Mouse (Mus musculus) brain, adult 2 months (tissue): ENCODE results near the gene Gls2.
"Not testable (repeated sequence)": the region's sequence is repeated elsewhere in the genome, so short reads cannot be mapped to it uniquely, and the experiment has no call there.

Experiments used
- DNase-seq: peaks from one replicate; pipeline ENCODE4 v3.0.0; 2011; ENCODE audit warnings: low read depth, low spot score

Gene Gls2

DNA sequence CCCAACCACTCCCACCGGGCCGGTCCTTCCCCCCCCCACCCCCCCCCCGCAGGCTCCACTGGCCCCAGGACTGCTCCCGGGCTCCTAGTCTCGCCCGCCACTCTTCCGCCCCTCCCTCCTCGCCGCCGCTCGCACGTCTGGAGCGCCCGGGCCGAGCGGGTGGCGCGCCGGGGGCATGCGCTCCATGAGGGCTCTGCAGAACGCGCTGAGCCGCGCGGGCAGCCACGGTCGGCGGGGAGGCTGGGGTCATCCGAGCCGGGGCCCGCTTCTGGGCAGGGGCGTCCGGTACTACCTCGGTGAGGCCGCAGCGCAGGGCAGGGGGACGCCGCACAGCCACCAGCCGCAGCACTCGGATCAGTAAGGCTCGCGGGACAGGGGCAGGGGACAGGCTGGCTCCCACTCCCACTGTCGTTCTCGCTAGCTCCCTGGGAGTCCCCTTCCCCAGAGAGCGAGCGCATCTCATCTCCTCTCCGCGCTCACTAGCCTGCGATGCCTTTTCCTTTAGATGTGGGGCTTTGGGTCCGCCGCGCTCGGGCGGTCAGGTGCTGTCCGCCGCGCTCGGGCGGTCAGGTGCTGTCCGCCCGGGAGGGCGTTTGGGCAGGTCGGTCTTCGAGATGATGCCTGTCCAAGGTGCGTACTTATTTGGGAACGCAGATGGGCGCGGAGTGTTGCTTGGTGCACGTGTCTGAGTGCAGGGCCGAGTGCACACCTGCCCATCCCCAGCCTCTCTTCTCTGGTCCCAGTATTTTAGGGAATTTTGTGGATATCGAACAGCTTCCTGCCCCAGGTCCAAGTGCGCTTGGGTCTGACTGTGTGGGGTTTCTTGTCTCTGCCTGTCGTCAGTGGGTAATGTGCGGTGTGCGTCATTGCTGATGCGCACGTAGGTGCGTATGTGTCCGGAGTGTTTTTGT lies 549 bp downstream of the Gls2 start:
- peak; percentile 92 for DNase-seq

DNA sequence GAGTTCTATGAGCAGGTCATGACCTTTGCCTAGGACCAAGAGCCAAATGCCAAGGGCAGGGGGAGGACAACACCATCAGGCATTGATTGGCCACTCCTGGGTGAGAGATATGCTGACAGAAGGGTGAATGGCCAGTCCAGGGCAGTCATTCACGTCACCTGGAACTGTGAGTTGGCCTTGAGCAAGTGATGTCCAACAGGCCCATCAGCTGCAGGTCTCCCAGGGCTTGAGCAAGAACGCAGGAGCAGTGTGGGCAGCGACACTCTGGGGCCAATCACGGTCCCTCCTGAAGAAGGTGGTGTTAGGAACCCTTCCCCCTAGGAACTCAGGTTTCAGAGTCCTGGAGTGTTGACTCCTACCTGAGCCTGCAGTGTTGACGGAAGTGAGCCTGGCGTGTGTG lies 7.6 kb downstream of the Gls2 start:
- DNase-seq, result no peak

DNA sequence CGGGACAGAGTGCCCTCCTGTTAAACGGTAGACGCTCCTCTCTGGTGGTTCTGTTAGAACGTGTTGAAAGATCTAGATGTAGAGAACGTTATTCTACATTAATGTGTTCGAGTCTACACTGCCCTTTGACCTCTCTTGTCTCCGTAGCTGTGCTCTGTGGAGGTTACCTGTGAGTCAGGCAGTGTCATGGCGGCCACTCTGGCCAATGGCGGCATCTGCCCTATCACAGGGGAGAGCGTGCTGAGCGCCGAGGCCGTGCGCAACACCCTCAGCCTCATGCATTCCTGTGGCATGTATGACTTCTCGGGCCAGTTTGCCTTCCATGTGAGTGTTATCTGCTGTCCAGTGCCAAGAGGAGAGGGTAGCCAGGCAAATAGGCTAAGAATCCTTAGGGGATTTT lies 10.7 kb downstream of the Gls2 start:
- DNase-seq, result no peak

DNA sequence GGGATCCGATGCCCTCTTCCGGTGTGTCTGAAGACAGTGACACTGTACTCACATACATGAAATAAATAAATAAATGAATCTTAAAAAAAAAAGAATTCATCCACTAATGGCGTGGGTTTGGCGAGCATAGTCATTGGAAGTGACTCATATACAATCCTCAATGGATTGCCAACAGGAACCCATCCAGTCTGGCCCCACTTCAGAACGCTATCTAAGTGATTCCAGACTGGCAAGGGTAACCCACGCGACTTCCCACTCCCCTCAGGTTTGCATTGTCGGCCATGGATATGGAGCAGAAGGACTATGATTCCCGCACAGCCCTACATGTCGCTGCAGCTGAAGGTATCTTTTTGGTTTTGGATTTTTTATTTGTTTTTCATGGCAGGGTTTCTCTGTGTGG lies 14.1 kb downstream of the Gls2 start:
- DNase-seq, result peak; percentile 50

DNA sequence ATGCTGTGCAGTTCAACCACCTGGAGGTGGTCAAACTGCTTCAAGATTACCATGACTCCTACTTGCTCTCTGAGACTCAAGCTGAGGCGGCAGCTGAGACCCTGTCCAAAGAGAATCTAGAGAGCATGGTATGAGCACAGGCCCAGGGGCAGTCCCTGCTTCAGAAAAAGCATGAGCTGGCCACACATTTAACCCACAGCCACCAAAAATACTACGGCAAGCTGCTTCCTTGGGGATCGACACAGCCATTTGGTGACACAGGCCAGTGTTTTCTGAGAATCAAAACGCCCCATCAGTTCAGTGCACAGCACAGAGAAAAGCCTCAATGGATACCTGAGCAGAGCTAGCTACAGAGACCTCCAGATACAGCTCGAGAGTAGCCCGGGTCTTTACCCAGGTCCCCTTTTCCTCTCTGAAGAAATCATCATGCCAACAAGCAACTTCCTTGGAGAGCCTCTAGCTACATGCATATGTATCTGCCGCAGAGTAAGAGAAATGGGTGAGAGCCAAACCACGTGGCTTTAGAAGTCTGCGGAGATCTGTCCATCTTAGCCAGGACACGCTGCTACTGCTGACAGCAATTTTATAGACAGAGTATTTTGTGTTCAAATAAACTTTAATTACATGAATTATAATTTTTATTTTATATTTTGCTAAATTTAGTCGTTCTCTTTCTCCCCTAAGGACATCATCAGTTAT lies 15.2 kb downstream of the Gls2 start:
- DNase-seq, result no peak

DNA sequence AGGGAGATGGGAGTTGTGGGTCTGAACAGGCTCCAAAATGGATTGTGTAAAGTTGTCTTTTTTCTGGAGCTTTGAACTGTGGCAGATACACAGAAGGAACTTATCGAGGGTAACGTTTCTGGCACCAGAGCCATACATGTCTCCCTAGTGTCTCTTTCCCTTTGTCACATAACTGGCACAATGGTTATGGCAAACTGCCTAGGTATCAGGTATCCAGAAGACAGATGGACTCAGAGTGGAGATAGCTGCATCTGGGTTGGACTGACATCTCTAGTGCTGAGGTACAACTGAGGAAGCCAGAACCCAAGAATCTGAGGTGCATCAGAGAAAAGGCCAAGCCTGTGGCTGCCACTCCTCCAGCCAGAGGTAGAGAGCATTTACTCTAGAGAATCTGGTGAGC lies 15.9 kb downstream of the Gls2 start:
- no peak for DNase-seq

DNA sequence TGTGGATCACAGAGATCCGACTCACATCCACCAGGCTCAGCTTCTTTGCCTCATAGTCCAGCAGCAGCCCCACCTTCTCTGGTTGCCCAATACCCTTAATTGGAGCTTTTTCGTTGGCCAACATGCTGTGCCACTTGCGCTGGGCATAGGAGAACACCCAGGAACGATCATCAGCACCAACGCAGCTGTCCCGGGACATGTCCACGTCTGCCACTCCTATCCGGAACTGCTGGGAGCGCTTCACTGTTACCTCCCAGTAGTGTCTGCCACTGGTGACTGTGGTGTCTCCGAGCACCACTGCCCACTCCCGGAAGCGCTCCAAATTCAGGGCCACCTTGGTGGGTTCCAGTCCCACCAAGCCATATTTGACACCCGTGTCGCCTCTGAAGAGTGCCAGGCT lies 16.7 kb downstream of the Gls2 start:
- no peak for DNase-seq

DNA sequence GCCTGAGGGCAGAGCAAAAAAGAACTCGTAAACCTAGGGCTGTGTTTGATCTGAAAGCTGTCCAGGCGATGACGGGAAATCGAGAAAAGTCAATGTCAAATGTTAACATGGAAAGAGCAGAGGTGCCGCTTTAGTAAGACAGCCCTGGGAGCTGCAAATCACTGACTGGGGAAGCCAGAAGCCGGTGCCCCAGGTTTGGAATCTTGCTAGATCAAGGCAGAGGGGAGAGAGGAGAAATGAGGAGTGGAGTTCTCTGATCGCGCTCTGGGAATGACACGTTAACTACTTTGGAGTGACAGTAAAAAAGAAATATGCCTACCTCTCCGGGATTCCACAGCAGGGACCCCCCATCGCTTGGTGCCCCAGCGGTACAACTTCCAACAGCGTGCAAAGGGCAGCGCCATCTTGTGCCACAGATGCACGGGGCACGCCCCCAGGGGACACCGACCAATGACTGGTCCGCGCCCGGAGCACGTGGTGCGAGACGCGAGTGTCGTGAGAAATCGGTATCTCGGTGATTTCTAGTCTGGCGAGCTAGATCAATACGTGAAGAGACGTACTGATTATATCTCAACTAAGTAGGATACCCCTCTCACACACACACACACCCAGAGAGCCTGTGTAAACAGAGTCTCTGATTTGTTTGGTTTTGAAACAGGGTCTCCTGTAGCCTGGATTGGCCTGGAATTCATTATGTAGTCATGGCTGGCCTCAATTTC lies 17.3 kb downstream of the Gls2 start, which contains the start of gene Spryd4:
Gene Spryd4, minus strand, starts transcription at position 418 of the 719 bp plus-strand sequence.
- peak; percentile 95 for DNase-seq

DNA sequence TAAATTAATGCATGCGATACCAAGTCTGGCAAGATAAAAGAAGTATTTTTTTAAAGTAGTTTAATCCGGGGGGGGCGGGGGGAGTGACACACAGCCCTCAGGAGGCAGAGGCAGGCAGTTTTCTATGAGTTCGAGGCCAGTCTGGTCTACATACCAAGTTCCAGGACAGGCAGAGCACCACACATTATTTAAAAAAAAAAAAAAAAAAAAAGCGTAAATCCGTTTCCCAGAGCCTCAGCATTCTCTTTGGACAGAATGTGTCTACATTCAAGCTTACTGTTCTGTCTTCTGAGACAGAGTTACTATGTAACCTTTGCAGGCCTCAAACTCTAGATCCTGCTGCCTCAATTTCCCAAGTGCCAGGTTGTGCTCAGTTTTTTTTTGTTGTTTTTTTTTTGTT lies 17.9 kb downstream of the Gls2 start:
- DNase-seq, result no peak

DNA sequence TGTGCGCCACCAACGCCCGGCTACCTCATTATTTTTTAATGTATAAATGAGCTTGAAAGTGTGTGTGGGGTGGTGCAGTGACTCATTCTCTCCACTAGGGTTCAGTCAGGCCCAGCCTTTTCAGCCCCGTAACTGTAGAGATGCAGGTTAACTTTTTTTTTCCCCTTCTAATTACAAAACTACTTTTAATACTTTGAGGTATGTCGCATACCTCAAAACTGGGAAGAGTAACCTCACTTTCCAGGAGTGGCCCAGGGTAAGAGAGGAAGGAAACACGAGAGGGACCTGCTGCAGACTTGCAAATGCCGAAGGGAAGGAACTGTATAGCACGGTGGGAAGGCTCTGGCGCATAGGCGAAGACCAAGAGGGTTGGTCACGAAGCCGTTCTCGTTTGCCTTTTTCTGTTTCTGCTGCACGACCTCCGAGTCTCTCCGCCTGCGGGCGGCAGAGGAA lies 18.6 kb downstream of the Gls2 start:
- DNase-seq, result peak; percentile 90

DNA sequence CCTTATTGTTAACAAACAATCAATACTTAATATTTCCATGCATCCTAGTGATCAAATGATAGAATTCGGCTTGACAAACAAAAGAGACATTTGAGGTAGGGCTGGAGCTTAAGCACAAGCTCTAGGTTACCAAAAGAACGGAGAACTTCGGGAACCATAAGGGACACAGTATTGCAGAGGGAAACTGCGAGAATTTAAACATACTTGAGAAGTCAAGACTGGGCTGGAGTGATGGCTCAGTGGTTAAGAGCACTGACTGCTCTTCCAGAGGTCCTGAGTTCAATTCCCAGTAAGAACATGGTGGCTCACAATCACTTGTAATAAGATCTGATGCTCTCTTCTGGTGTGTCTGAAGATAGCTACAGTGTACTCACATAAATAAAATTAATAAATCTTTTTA lies 19.9 kb downstream of the Gls2 start:
- not testable (repeated sequence) for DNase-seq

DNA sequence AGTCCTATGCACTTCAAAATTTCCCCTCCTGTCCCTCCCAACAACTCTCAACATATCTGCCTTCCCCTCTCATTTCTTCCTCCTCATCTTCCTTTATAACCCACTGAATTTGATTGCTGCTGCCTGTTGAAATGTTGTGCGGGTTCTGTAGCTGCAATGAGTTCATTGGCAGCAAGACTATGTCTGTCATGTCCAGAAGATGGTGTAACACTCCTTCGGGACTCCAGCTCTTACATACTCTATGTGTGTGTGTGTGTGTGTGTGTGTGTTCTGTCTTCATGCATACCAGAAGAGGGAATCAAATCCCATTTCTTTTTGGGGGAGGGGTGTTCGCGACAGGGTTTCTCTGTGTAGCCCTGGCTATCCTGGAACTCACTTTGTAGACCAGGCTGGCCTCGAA lies 20.7 kb downstream of the Gls2 start:
- no peak for DNase-seq

DNA sequence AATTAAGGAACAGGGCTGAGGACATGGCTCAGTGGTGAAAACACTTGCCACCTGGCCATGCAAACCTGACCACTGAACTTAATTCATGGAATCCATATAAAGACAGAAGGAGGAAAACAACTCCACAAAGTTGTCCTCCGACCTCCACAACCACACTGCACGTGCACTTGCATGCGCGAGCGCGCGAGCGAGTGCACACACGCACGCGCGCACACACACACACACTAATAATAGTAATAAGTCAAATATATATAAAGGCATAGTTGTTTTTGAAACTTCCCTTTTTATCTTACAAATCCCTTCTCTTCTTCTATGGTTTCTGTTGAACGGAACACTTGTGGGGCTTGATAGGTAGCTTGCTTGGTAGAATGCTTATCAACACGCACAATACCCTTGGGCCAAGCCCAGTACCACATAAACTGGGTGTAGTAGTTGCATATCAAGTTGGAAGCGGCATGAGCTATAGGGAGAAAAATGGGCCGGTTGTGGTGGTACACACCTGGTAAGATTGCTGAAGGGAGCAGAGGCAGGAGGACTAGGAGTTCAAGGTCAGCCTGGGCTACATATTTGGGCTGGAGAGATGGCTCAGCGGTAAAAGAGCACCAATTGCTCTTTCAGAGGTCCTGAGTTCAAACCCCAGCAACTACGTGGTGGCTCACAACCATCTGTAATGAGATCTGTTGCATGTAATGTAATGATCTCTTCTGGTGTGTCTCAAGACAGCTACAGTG lies 24.3 kb downstream of the Gls2 start:
- no peak for DNase-seq

DNA sequence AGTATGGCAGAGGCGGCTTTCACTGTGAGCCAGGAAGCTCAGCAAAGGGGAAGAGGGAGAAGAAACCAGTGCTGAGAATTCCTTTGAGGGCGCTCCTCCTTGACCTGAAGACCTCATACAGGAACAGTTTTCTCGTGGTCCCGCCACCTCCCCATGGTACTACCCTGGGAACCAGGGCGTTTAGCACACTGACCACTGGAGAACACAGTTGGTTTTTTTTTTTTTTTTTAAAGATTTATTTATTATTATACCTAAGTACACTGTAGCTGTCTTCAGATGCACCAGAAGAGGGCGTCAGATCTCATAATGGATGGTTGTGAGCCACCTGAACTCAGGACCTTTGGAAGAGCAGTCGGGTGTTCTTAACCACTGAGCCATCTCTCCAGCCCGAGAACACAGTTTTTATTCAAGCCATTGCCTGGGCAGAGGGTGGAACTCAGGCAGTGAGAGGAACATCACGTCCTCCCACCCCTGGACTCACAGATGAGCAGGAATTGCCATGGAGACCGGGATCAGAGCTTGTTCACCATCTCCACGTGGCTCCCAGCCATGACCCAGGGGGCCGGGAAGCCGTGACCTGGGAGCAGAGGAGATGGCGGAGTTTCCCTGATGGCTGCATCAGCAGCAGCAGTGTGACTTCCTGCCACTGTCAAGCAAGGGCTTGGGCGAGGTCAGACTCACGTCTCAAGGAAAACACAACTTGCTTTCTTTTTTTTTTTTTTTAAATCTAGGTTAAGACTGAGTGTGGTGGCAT lies 27.5 kb downstream of the Gls2 start:
- DNase-seq, result no peak

DNA sequence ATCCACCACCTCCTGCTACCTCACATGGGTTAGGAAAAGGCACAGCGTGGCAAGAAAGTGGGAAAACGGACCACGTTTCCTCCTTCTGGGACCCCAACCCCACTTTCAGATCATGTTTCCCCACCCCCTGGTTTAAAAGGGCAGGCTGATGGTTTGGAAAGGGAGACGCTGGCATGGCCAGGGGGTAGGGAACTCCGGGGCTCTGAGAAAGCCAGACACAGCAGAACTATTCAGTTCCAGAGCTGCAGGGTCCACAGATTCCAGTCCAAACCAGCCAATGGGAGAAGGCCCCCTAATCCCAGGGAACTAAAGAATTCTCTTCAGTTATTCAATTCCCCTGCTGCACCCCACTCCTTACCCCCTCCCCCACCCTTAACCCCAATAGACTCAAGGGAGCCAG lies 30.8 kb downstream of the Gls2 start:
- no peak for DNase-seq

DNA sequence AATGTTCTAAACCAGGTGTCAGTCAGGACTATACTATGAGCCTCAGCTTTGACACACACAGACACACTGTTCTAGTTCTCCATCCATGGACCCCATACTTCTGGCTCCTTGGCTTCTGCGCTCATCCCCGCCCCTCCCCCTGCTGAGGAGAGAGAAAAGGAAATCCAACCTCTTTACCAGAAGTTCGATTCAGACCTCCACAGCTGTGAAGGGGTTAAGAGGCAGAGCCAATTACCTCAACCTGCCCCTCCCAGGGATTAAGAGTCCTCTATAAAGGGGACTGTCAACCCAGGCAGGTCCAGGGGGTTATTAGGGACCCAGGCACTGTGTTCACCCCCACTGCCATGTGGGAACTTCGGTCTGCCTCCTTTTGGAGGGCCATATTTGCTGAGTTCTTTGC lies 31.3 kb downstream of the Gls2 start, which contains the start of gene Mip:
Gene Mip, plus strand, starts transcription at position 301 of the 400 bp plus-strand sequence.
- no peak for DNase-seq

DNA sequence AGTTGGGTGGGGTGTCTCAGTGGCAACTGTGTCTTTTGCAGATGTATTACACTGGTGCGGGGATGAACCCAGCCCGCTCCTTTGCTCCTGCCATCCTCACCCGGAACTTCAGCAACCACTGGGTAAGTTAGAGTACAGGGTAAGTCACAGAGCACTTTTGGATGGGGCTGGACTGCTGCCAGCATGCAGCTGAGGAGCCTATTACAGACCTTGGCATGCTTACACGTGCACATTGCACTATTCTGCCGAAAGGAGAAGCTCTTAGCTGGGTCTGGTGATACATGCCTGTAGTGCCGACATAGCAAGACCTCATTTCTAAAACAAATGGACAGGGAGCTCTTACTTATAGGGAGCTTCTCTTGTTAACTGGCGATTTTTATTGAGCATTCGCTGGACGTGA lies 33.3 kb downstream of the Gls2 start:
- no peak for DNase-seq

DNA sequence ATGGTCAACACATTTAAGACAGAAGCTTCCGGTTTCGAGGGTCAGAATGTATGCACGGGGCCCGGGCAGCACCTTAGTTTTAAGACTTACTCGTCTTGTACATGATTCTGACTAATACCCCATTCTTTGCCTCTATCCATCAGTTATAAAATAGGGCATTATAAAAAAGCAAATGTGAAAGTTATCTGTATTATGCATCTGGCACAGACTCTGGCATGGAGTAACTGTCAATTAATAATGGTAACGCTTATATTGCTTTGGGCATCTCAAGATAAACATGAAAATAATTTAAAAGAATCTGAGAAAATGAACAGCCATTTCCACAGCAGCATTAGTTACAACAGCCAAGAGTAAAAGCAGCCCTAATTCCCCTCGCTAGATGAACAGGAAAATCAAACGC lies 33.8 kb downstream of the Gls2 start:
- DNase-seq, result no peak

DNA sequence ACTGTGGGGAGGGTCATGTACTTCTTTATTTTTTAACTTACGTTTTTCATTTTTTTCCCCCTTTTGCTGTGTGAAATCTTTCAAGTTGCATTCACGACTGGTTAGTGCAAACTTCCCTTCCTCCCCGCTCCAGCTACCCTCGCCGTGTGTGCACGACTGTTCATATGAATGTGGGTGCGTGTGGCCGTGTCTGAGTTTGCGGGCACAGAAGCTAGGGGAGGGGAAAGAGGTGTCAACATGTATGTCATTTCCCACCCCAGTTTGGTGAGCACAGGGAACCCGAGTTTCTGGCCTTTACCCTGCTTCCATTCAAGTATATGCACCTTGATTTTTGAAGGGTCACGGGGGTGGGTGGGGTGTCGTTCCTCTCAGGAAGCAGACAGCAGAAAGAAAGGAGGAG lies 36.3 kb downstream of the Gls2 start:
- no peak for DNase-seq

DNA sequence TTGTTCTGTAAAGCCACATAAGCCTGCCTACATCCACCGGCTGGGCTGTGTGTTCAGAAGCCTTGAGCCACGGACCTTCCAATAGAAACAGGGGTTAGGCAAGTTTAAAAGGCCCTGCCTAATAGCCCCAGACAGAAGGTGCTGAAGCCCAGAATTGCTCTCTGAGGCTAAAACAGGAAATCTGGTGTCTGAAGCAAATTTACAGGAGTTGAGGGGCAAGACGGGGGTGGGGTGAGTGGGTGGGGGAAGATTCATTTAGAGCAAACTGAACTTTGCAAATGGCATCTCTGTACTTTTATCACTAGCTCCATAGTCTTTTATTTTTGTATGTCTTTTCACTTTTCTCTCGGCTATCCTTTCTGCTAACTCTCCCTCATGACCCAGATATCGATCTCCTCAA lies 36.9 kb downstream of the Gls2 start:
- no peak for DNase-seq
